Mouse (Mus musculus): ENCODE measurements around the gene Zc3h8. TPM values are rescaled to one million over a fixed set of nuclear protein-coding genes. Genes with fewer than 3 reads are reported as not detected.

Zc3h8 gene
- total and polyA plus RNA-seq, 2 experiments from 2014 or later: 1.5 to 11.5 TPM

DNA sequence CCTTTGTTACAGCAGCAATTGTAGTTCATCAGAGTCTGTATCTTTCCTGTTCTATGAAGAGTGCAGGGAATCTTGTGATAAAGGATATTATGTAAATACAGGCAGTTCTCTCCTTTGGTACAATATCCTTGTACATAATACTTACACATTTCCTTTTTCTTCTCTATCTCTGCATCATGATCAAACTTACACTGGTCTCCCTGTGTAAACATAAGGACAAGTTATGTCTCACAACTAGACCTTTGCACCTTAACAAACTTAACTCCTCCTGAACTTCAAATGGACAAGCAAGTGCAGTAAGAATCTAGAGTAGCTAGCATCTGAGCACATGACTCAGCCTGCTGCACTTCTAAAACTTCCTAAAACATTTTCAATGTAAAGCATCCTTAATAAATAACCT is 13.2 kb downstream of the Zc3h8 start:
- Histone ChIP-seq H3K27me3 (ENCODE audit: insufficient read depth, low read length) (no peaks in the 10 kb centered on the region), H3K9me3 (ENCODE audit: low read length) (no peaks in the 10 kb centered on the region), H3K9ac (replicated peaks; ENCODE audit: low read length) (no peak overlapping the region), H3K4me2 (ENCODE audit: low read depth, low read length) (no peak overlapping the region), H3K27ac (no peak overlapping the region), H3K4me3 (ENCODE audit: low read length) (no peak overlapping the region), H3K36me3 (ENCODE audit: insufficient read depth, low read length) (peaks cover 28% of the 10 kb centered on the region), H3K4me1 (ENCODE audit: insufficient read depth, low read length) (no peaks in the 10 kb centered on the region)
- ATAC-seq (no peak), DNase-seq (ENCODE audit: low spot score) (no peak)
- TF ChIP-seq CTCF (IDR thresholded peaks at IDR 0.05; ENCODE audit: low read depth): no peak

DNA sequence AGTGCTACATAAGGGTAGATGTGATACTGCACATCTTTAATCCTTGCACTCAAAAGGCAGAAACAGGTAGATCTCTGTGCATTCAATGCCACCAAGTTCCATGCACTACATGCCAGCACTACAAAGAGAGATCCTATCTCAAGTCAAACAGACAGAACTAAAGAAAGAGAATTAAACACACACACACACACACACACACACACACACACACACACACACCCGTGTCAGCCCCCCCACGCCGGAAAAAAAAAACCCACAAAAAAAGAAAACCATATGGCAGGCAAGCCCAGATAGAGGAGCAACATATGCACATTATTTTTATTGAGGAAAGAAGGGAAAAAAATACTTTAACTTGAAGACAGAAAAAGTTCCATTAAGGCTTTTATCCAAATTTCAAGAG is 15.4 kb downstream of the Zc3h8 start:
- TF ChIP-seq CTCF (IDR thresholded peaks at IDR 0.05; ENCODE audit: low read depth): no peak
- no peak overlapping the region for H3K4me3 ChIP-seq (ENCODE audit: low read length)
- no peaks in the 10 kb centered on the region for H3K4me1 ChIP-seq (ENCODE audit: insufficient read depth, low read length)
- H3K9ac ChIP-seq (replicated peaks; ENCODE audit: low read length): no peak overlapping the region
- no peak overlapping the region for H3K4me2 ChIP-seq (ENCODE audit: low read depth, low read length)
- H3K36me3 ChIP-seq (ENCODE audit: insufficient read depth, low read length): peaks cover 23% of the 10 kb centered on the region
- H3K27ac ChIP-seq: no peak overlapping the region
- WGBS: 95% methylated on average over 3 of the region's 3 CpGs
- DNase-seq (ENCODE audit: low spot score): no peak
- H3K27me3 ChIP-seq (ENCODE audit: insufficient read depth, low read length): no peaks in the 10 kb centered on the region
- H3K9me3 ChIP-seq (ENCODE audit: low read length): no peaks in the 10 kb centered on the region
- ATAC-seq: no peak

DNA sequence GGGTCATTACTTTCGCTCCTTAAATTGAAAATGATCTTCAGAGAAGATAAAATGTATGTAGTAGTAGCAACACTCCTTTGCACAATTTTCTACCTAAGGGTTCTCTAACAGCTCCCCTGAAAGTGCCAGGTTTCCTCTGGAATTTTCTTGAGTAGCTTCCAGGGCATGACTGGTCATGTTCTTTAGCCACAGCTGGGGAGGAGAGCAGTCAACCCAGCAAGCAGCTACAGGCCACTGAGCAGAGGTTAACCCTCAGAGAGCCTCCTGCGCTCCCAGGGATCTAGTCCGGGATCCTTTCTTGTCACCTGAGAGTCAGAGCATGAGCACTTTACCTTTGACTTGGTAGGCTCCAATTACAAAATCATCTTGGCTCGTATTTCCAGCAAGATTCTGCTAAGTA is 19.1 kb downstream of the Zc3h8 start:
- H3K9ac ChIP-seq (replicated peaks; ENCODE audit: low read length): no peak overlapping the region
- TF ChIP-seq CTCF (IDR thresholded peaks at IDR 0.05; ENCODE audit: low read depth): no peak
- H3K27me3 ChIP-seq (ENCODE audit: insufficient read depth, low read length): no peaks in the 10 kb centered on the region
- ATAC-seq: no peak
- no peak overlapping the region for H3K27ac ChIP-seq
- H3K4me1 ChIP-seq (ENCODE audit: insufficient read depth, low read length): no peaks in the 10 kb centered on the region
- H3K4me2 ChIP-seq (ENCODE audit: low read depth, low read length): no peak overlapping the region
- WGBS: 93% methylated on average over 4 of the region's 4 CpGs
- H3K9me3 ChIP-seq (ENCODE audit: low read length): no peaks in the 10 kb centered on the region
- no peak for DNase-seq (ENCODE audit: low spot score)
- H3K4me3 ChIP-seq (ENCODE audit: low read length): no peak overlapping the region
- peaks cover 5% of the 10 kb centered on the region; the same call in 1 of the 2 replicates for H3K36me3 ChIP-seq (ENCODE audit: insufficient read depth, low read length)

DNA sequence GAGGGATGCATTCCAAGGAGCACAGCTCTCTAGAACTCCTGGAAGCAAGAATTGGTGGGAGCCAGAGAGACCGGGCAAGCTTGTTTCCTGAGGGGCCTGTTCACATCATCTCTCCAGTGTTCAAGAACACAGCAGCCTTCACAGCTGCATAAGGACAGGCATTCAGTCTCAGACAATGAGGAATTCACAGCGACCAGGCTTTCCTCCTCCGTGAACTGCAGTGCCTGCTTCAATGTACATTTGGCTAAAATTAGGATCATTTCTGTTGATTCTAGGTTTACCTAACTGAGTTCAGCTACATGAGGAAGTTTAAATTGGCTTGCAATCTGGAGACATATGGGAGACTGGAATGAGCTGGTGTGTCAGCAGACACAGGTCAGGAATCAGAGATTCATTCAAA is 27.3 kb downstream of the Zc3h8 start:
- WGBS: 61% methylated on average over 3 of the region's 3 CpGs

DNA sequence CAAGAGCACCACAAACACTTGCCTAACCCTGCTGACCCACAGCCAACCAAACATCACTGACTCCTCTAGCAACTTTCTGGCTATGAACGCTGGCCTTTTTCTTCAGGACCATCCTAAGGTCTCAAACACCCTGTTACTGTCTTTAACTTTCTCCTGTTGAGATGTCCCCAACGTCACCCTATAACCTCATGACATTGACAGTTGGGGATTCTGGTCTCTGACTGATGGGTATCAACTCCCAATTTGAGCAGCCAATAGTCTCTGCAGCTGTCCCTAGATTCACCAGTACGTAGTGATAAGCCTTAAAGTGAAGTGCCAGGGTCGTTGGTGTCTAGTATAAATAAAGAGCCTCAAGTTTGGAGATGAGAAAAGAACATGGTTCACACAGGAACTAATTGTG is 28.9 kb downstream of the Zc3h8 start:
- WGBS: 85% methylated on average over 4 of the region's 4 CpGs
- Histone ChIP-seq H3K9me3 (ENCODE audit: low read length) (no peaks in the 10 kb centered on the region), H3K27me3 (ENCODE audit: insufficient read depth, low read length) (no peaks in the 10 kb centered on the region), H3K4me2 (ENCODE audit: low read depth, low read length) (no peak overlapping the region), H3K27ac (no peak overlapping the region), H3K36me3 (ENCODE audit: insufficient read depth, low read length) (no peaks in the 10 kb centered on the region), H3K9ac (replicated peaks; ENCODE audit: low read length) (no peak overlapping the region), H3K4me3 (ENCODE audit: low read length) (no peak overlapping the region), H3K4me1 (ENCODE audit: insufficient read depth, low read length) (no peaks in the 10 kb centered on the region)
- no peak for TF ChIP-seq CTCF (IDR thresholded peaks at IDR 0.05; ENCODE audit: low read depth)
- DNase-seq (ENCODE audit: low spot score) (no peak), ATAC-seq (no peak)

More for the DNA sequence above, 27.3 kb downstream of the Zc3h8 start:
- Histone ChIP-seq H3K36me3 (ENCODE audit: insufficient read depth, low read length) (no peaks in the 10 kb centered on the region), H3K27me3 (ENCODE audit: insufficient read depth, low read length) (no peaks in the 10 kb centered on the region), H3K9me3 (ENCODE audit: low read length) (no peaks in the 10 kb centered on the region), H3K4me3 (ENCODE audit: low read length) (no peak overlapping the region), H3K4me2 (ENCODE audit: low read depth, low read length) (no peak overlapping the region), H3K4me1 (ENCODE audit: insufficient read depth, low read length) (no peaks in the 10 kb centered on the region), H3K27ac (no peak overlapping the region), H3K9ac (replicated peaks; ENCODE audit: low read length) (no peak overlapping the region)
- TF ChIP-seq CTCF (IDR thresholded peaks at IDR 0.05; ENCODE audit: low read depth): no peak
- ATAC-seq (no peak), DNase-seq (ENCODE audit: low spot score) (no peak)

DNA sequence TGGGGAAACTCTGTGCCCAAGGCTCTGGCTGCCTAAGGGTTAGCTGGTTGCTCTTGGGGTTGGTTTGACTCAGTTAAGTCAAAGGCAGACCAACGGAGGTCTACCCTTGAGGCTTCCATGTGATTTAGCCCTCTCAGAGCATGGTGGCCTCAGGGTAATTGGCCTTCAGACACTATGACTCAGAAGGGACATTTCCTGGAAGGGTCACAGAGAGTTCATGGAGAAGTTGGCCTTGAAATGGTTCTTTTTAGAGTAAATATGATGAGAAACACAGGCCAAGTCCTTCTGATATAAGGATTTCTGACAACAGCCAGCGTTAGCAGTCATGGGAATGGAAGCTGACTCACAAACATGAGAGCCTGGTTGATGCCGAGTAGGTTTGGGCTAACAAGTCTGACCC is 40.2 kb downstream of the Zc3h8 start:
- H3K36me3 ChIP-seq (ENCODE audit: insufficient read depth, low read length): no peaks in the 10 kb centered on the region
- ATAC-seq: no peak
- no peak overlapping the region for H3K4me3 ChIP-seq (ENCODE audit: low read length)
- no peak for TF ChIP-seq CTCF (IDR thresholded peaks at IDR 0.05; ENCODE audit: low read depth)
- no peaks in the 10 kb centered on the region for H3K4me1 ChIP-seq (ENCODE audit: insufficient read depth, low read length)
- 0 out of 2 replicates have a peak, but pooled peaks cover 2% of the 10 kb centered on the region for H3K9me3 ChIP-seq (ENCODE audit: low read length)
- WGBS: 88% methylated on average over 3 of the region's 3 CpGs
- H3K4me2 ChIP-seq (ENCODE audit: low read depth, low read length): no peak overlapping the region
- no peak for DNase-seq (ENCODE audit: low spot score)
- no peak overlapping the region for H3K9ac ChIP-seq (replicated peaks; ENCODE audit: low read length)
- no peaks in the 10 kb centered on the region for H3K27me3 ChIP-seq (ENCODE audit: insufficient read depth, low read length)
- no peak overlapping the region for H3K27ac ChIP-seq

DNA sequence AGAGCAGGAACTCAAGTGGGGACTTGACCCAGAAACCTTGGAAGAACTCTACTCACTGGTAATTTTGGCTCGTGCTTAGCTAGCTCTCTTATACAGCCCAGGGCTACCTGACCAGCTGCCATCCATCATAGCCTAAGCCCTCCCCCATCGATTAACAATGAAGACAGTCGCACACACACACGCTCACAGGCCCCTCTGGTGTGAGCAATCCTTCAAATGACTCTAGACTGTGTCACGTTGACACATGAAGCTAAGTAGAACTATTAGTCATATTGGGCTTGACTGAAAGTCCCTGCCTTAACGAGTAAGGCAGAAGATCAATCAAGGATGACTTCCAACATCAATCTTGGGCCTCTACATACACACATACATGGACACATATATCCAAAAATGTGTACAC is 41.0 kb downstream of the Zc3h8 start:
- no peaks in the 10 kb centered on the region for H3K4me1 ChIP-seq (ENCODE audit: insufficient read depth, low read length)
- H3K27ac ChIP-seq: no peak overlapping the region
- H3K9ac ChIP-seq (replicated peaks; ENCODE audit: low read length): no peak overlapping the region
- no peak for ATAC-seq
- no peaks in the 10 kb centered on the region for H3K36me3 ChIP-seq (ENCODE audit: insufficient read depth, low read length)
- no peak for TF ChIP-seq CTCF (IDR thresholded peaks at IDR 0.05; ENCODE audit: low read depth)
- no peak overlapping the region for H3K4me3 ChIP-seq (ENCODE audit: low read length)
- 80% methylated on average over 6 of the region's 6 CpGs for WGBS
- H3K4me2 ChIP-seq (ENCODE audit: low read depth, low read length): no peak overlapping the region
- H3K27me3 ChIP-seq (ENCODE audit: insufficient read depth, low read length): no peaks in the 10 kb centered on the region
- 0 out of 2 replicates have a peak, but pooled peaks cover 2% of the 10 kb centered on the region for H3K9me3 ChIP-seq (ENCODE audit: low read length)
- no peak for DNase-seq (ENCODE audit: low spot score)

Measured in hindbrain, postnatal 0 days (tissue).